Mouse (Mus musculus) kidney, adult 2 months (tissue): ENCODE results near the gene Fbxo22.

Source experiments
- CTCF ChIP-seq: fragments of 200-500 bp; conservative IDR thresholded peaks from 2 replicates; pipeline ENCODE4 v1.5.1; 2011; ENCODE audit warnings: low read depth, mild to moderate bottlenecking, control low read depth, low read length, moderate library complexity, mixed read lengths; ENCODE audit not compliant: insufficient read depth, insufficient read length
- POLR2A ChIP-seq: fragments of 200-500 bp; IDR thresholded peaks from one replicate; pipeline ENCODE4 v1.6.1; 2011; ENCODE audit warnings: low read depth, low read length, control low read depth

DNA sequence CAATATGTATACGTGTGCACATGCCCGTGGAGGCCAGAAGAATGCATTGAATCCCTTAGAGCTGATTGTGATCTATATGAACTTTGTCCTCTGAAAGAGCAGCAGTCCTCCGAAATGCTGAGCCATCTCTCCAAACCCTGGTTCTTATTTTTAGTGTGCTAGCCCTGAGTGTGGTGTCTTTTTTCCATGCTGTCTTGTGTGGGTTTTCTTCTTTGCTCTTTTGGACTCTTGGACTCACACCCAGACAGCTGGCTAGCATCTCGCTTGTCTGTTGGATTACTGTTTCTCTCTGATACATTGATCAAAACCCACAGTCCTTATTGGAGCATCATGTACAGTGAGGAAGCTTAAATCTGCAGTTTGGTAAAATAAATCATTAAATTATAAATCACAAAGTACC, 2.9 kb downstream of the Fbxo22 start:
- TF ChIP-seq CTCF (no peak), POLR2A (no peak)
